Mouse (Mus musculus) liver, embryonic 15.5 days (tissue): ENCODE measurements around the gene Rnaseh2c. TPM values are rescaled to one million over a fixed set of nuclear protein-coding genes. Genes with fewer than 3 reads are reported as not detected.

Experiments used
- ATAC-seq: fragments of 200-750 bp; cut with Nextera tagmentation; 2 replicates; pipeline ENCODE4 v1.8.0; 2017; ENCODE audit warnings: moderate number of reproducible peaks, mild to moderate bottlenecking, moderate library complexity; ENCODE audit not compliant: insufficient read depth
- H3K27ac ChIP-seq: fragments of 300-500 bp; sonication (generic); replicated peaks from 2 replicates; pipeline ENCODE4 v1.5.1; 2015; ENCODE audit warnings: mild to moderate bottlenecking, inconsistent platforms
- H3K27me3 ChIP-seq: fragments of 300-500 bp; sonication (generic); 2 replicates; pipeline ENCODE4 v1.6.1; 2015; ENCODE audit warnings: mild to moderate bottlenecking, inconsistent platforms
- H3K36me3 ChIP-seq: fragments of 300-500 bp; sonication (generic); replicated peaks from 2 replicates; pipeline ENCODE4 v1.6.1; 2015; ENCODE audit warnings: moderate library complexity, mild to moderate bottlenecking, inconsistent platforms
- H3K4me1 ChIP-seq: fragments of 300-500 bp; sonication (generic); replicated peaks from 2 replicates; pipeline ENCODE4 v1.6.1; 2015; ENCODE audit warnings: inconsistent platforms
- H3K4me2 ChIP-seq: fragments of 300-500 bp; sonication (generic); 2 replicates; pipeline ENCODE4 v1.6.1; 2015; ENCODE audit warnings: moderate library complexity, mild to moderate bottlenecking, inconsistent platforms
- H3K4me3 ChIP-seq: fragments of 300-500 bp; sonication (generic); replicated peaks from 2 replicates; pipeline ENCODE4 v1.5.1; 2015; ENCODE audit warnings: mild to moderate bottlenecking, inconsistent platforms
- H3K9ac ChIP-seq: fragments of 300-500 bp; sonication (generic); 2 replicates; pipeline ENCODE4 v1.6.1; 2015; ENCODE audit warnings: moderate library complexity, mild to moderate bottlenecking, inconsistent platforms
- H3K9me3 ChIP-seq: fragments of 300-500 bp; sonication (generic); replicated peaks from 2 replicates; pipeline ENCODE4 v1.6.1; 2016; ENCODE audit warnings: inconsistent platforms
- WGBS: fragments of 180-500 bp; shearing (Covaris S2); methylation state at CpG from one replicate; pipeline ENCODE4 v1.1.7; 2015; ENCODE audit warnings: mixed read lengths; ENCODE audit not compliant: insufficient replicate concordance; 5-methylcytosine and 5-hydroxymethylcytosine counted together
- polyA plus RNA-seq: library from polyadenylated mRNA; unstranded; fragments of >200 nt; fragmentation: Nextera tagmentation; extraction: Ambion mirVana; gene quantifications from 2 replicates; pipeline ENCODE4 v1.2.1, GENCODE M21; 2015

Gene Rnaseh2c
- polyA plus RNA-seq, 1 experiment from 2014 or later, result 122 TPM

DNA sequence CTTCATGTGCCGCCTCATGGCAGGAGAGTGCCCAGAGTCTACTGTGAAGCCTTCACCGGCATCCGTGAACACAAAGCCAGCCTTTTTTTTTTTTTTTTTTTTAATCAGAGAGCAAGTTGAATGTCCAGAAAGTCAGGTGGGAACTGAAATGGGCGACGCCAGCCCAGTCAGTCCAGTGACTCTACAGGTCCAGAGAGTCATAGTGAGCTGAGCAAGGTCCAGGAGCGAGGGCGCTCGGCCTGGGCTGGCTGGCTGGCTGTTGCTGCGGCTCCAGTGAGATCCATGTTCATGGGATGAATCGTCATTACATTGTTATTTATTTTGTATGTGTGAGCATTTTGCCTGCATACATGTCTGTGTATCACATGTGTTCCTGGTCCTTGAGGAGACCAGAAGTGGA is 38.9 kb upstream of the Rnaseh2c start:
- WGBS, result 78% methylated on average over 10 of the region's 10 CpGs
- H3K9ac ChIP-seq, result no peak overlapping the region
- no peak overlapping the region for H3K4me2 ChIP-seq
- no peaks in the 10 kb centered on the region for H3K9me3 ChIP-seq
- H3K4me1 ChIP-seq, result peaks cover 29% of the 10 kb centered on the region
- peaks cover 93% of the 10 kb centered on the region for H3K27me3 ChIP-seq
- no peak for ATAC-seq
- no peak overlapping the region for H3K4me3 ChIP-seq
- no peak overlapping the region for H3K27ac ChIP-seq
- no peaks in the 10 kb centered on the region for H3K36me3 ChIP-seq

DNA sequence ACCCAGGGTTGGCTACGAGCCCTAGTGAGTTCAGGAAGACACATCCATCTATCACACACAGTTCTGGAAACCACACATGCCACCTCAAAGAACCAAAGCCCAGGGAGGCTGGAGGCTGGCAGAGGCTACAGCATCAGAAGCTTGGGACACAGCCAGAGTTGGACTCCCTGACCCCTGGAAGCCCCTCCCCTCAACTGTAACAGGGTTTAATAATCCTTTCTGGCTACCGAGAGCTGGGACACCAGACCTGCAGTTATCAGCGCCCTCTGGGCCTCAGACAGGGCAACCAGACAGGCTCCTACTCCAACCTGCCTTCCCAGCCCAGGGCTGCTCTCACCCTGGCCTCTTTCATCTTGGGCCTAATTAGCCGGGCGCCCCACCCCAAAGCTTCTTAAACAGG is 35.4 kb upstream of the Rnaseh2c start:
- H3K4me3 ChIP-seq, result no peak overlapping the region
- H3K36me3 ChIP-seq, result peaks cover 13% of the 10 kb centered on the region
- H3K9me3 ChIP-seq, result no peaks in the 10 kb centered on the region
- peak overlapping the region; percentile 98; the same call in 1 of the 2 replicates for H3K4me2 ChIP-seq
- 57% methylated on average over 5 of the region's 5 CpGs for WGBS
- no peak overlapping the region for H3K27ac ChIP-seq
- peaks cover 36% of the 10 kb centered on the region for H3K4me1 ChIP-seq
- H3K9ac ChIP-seq, result no peak overlapping the region
- no peak for ATAC-seq
- H3K27me3 ChIP-seq, result peaks cover 58% of the 10 kb centered on the region

DNA sequence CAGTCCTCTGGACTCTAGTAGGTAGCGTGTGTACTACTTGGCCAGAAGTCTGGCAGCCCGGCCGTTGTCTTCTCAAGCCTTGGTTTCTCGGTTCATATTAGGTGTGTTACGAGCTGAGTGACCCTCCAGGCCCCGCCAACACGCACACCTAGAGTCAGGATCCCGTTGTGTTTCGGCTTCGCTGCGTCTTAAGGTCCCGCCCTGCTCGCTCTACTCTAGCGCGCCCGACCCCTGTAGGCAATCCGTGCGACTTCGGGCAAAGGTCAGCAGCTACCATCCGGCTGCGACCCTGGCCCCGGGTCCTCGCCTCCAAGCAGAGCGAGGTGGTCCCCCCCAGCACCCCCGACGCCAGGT is 34.5 kb upstream of the Rnaseh2c start:
- Histone ChIP-seq H3K27ac (peak overlapping the region; percentile 93), H3K27me3 (peaks cover 49% of the 10 kb centered on the region)
- peak; percentile 23 for ATAC-seq

DNA sequence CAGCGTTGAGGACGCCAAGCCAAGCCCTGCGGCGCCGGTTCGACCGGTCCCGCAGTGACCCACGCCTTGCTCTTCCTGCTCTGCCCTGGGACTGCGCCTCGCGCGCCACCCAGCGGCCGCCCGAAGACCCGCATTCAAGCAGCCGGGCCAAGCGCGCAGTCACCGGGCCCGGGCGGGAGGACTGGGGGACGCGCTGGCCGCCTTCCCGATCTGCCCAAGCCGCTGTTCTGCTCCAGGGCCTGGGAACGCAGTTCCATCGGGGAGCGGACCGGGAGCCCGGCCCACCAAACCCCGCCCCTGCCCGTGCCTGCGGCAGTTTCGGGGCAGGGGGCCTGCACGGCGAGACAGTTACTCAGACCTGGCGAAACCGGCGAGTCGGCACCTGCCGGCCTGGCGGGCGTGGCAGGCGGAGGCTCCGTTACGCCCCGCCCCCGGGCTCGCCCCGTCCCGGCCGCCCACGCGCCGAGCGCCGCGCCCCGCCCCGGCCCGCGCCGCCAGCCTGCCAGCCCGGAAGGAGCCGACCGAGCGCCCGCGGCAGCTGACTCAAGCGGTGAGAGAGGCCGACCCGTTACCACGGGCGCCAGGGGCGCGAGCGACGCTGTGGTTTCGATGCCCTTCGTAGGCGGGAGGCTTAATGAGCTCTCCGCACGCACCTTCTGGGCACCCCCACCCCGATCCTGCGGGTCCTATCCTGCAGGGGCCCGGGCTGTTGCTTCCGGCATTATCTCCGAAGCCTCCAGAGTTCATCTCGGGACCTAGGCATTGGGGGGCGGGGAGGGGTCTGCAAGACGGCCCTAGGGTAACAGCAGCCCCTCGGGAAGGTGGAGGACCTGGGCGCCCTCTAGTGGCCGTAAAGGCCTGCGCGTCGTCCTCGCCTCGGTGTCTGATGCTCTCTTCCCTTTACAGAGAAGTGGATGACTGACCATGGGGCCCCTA is 33.9 kb upstream of the Rnaseh2c start, which contains the start of gene Ap5b1:
Gene Ap5b1 (plus strand): TSS at position 492 of the 936 bp plus-strand sequence.
- peak; percentile 86 for ATAC-seq

More for the DNA sequence above, 34.5 kb upstream of the Rnaseh2c start:
- WGBS, result 2% methylated on average over 26 of the region's 26 CpGs
- no peaks in the 10 kb centered on the region for H3K9me3 ChIP-seq
- H3K9ac ChIP-seq, result peak overlapping the region; percentile 81
- H3K36me3 ChIP-seq, result peaks cover 13% of the 10 kb centered on the region
- peak overlapping the region; percentile 81 for H3K4me3 ChIP-seq
- peak overlapping the region; percentile 98 for H3K4me2 ChIP-seq
- H3K4me1 ChIP-seq, result peaks cover 36% of the 10 kb centered on the region

DNA sequence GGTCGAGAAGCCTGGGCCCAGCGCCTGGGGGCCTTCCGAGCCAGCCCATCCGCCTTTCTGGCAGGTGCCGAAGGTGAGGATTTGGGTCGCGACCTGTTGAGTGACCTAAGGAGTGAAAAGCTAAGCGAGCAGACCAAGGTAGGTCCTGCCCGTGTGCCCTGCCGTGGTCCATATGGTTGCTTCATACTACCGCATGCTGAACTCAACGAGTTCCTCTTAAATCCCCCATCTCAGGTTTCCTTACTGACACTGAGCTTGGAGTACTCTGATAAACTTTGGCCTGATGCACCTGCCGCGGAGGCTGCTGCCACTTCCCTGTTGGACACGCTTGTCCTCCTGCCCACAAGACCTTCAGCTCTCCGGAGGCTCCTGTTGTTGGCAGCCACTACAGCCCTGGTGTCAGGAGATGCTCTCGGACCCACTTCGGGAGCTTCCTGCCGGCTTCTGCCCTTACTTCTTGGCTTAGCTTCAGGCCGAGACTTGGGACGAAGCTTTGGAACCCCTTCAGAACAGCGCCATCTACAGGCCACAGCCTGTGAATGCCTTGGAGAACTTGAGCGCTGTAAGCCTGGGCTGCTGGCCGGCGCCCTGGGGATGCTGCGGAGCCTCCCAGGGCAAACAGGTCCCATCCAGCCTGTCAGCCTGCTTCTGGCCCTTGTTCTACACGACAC is 33.1 kb upstream of the Rnaseh2c start:
- peaks cover 35% of the 10 kb centered on the region for H3K27me3 ChIP-seq
- peak overlapping the region; percentile 81 for H3K4me3 ChIP-seq
- peak; percentile 12 for ATAC-seq
- peaks cover 13% of the 10 kb centered on the region for H3K36me3 ChIP-seq
- H3K9me3 ChIP-seq, result no peaks in the 10 kb centered on the region
- peak overlapping the region; percentile 81 for H3K9ac ChIP-seq
- H3K4me1 ChIP-seq, result peaks cover 43% of the 10 kb centered on the region
- 3% methylated on average over 27 of the region's 27 CpGs for WGBS
- H3K27ac ChIP-seq, result peak overlapping the region; percentile 93
- H3K4me2 ChIP-seq, result peak overlapping the region; percentile 98

More for the DNA sequence above, 33.9 kb upstream of the Rnaseh2c start, which contains the start of gene Ap5b1:
- Histone ChIP-seq H3K4me3 (peak within 1 kb of the TSS; percentile 81), H3K4me2 (peak within 1 kb of the TSS; percentile 98), H3K9me3 (no peaks in the 10 kb centered on the region), H3K27me3 (peaks cover 43% of the 10 kb centered on the region), H3K27ac (peak within 1 kb of the TSS; percentile 93), H3K9ac (peak within 1 kb of the TSS; percentile 81), H3K36me3 (peaks cover 13% of the 10 kb centered on the region), H3K4me1 (peaks cover 42% of the 10 kb centered on the region)
- WGBS, result under 1% methylated on average over 100 of the region's 102 CpGs

DNA sequence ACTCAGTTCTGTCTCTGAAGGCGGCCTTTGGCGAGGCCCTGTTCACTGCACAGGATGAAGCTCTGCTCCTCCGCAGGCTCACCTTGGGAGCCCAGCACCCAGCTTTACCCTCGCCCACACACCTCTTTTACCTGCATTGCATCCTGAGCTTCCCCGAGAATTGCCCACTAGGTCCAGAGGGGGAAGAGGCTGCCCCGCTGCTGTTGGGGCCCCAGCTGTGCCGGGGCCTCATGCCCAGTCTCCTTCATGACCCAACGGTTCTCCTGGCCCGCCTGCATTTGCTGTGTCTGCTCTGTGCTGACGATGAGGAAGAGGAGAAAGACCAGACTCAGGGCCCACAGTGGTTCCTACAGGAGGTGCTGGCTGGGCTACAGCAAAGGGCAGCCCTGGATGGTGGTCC is 32.2 kb upstream of the Rnaseh2c start:
- peak overlapping the region; percentile 81 for H3K4me3 ChIP-seq
- WGBS, result 74% methylated on average over 10 of the region's 10 CpGs
- no peak overlapping the region for H3K9ac ChIP-seq
- peaks cover 43% of the 10 kb centered on the region for H3K4me1 ChIP-seq
- H3K4me2 ChIP-seq, result peak overlapping the region; percentile 98
- H3K9me3 ChIP-seq, result no peaks in the 10 kb centered on the region
- peaks cover 13% of the 10 kb centered on the region for H3K36me3 ChIP-seq
- 0 out of 2 replicates have a peak overlapping the region, but pooled peaks have one; percentile 93 for H3K27ac ChIP-seq
- ATAC-seq, result no peak
- H3K27me3 ChIP-seq, result peaks cover 26% of the 10 kb centered on the region

DNA sequence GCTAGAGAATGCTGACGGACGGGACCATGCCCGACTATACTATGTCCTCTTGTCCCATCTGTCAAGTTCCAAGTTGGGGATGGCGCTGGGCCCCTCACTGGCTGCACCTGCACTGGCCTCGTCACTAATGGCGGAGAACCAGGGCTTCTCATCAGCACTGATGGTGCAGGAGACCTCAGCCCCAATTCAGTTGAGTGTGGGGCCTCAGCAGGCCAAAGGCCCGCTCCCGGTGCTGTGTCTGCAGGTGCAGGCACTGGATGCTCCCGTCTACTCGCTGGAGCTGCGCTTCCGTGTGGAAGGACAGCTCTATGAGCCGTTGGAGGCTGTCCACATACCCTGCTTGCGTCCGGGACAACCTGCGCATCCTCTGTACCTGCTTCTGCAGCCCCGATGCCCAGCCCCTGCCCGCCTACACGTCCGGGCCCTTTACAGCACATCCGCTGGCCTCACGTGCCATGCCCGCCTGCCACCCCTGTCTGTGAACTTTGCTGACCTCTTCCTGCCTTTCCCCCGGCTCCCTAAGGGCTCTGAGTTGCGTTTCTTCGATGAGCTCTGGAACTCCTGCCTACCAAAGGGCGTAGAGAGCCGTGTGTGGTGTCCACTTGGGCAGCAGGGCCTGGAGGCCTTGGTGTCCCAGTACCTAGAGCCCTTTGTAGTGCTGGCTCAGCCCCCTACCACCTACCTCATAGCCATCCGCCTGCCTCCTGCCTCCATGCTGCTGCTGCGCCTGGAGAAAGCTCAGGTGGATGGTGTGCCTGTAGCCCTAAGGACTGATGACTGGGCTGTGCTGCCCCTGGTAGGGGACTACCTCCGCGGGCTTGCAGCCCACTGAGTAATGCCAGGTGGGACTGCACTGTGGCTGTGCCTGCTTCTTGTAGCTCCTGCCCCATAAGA is 31.1 kb upstream of the Rnaseh2c start:
- Histone ChIP-seq H3K9me3 (no peaks in the 10 kb centered on the region), H3K4me3 (no peak overlapping the region; the same call in 1 of the 2 replicates), H3K27ac (peak overlapping the region; percentile 51; the same call in 1 of the 2 replicates), H3K4me1 (peaks cover 43% of the 10 kb centered on the region), H3K27me3 (peaks cover 15% of the 10 kb centered on the region), H3K9ac (no peak overlapping the region), H3K36me3 (peaks cover 13% of the 10 kb centered on the region), H3K4me2 (peak overlapping the region; percentile 98; the same call in 1 of the 2 replicates)
- WGBS, result 84% methylated on average over 32 of the region's 32 CpGs
- no peak for ATAC-seq

DNA sequence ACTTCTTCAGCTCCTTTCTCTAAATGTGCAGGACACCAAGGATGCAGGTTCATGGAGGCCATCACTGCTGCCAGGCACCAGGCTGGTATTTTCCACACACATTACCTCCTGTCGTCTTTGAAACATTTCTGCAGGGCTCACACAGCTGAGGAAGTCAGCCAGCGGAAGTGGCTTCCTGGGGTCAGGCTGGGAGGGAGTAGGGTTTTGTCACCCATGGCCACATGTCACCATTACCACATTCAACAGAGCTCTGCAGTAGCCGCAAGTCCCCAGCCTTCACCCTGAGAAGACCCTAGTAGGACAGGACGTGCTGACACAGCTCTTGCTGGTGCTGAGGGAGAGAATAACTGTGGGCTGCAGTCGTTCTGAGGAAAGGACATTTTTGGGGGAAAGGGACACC is 29.8 kb upstream of the Rnaseh2c start:
- no peak for ATAC-seq
- peak overlapping the region; percentile 73 for H3K27ac ChIP-seq

DNA sequence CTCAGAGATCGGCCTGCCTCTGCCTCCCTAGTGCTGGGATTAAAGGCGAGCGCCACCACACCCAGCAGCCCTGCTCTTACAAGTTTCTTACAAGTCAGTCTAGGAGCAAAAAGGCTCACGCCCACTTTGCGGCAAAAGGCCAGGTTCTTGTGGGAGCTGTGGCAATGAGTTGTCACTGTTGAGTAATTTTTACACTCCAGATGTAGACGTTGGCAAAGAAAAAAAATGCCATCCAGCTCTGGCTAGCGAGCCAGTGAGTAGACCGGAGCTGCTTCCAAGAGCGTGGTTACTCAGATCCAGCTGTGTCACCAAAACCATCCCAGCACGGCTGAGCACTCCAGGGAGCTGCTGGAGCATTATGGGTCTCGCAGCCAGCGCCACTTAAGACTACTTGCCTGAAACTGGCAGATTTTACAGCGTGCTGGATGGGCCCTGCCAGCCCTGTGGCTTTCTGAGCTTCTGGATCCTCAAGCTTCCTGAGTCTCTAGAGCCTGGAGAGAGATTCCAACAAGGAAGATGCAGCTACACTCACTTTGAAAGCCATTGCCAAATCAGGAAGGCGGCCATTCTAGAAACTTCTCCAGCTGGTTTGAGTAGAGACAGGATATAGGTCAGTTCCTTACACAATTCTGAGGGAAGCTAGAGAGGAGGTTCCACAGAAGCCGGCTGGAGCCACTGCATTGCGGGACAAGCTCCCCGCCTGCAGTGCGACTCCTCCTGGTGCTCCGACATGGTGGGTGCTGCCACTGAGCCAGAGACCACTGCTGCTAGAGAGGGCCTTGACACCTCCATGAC is 29.1 kb upstream of the Rnaseh2c start:
- H3K4me1 ChIP-seq, result peaks cover 30% of the 10 kb centered on the region
- H3K27ac ChIP-seq, result peak overlapping the region; percentile 73
- 71% methylated on average over 19 of the region's 19 CpGs for WGBS
- no peak for ATAC-seq
- peak overlapping the region; percentile 27 for H3K4me2 ChIP-seq
- no peak overlapping the region for H3K9ac ChIP-seq
- peaks cover 13% of the 10 kb centered on the region for H3K36me3 ChIP-seq
- no peaks in the 10 kb centered on the region for H3K27me3 ChIP-seq
- H3K4me3 ChIP-seq, result no peak overlapping the region
- no peaks in the 10 kb centered on the region for H3K9me3 ChIP-seq

More for the DNA sequence above, 29.8 kb upstream of the Rnaseh2c start:
- H3K4me1 ChIP-seq, result peaks cover 37% of the 10 kb centered on the region
- no peaks in the 10 kb centered on the region for H3K9me3 ChIP-seq
- H3K4me3 ChIP-seq, result no peak overlapping the region
- no peak overlapping the region for H3K9ac ChIP-seq
- peaks cover 2% of the 10 kb centered on the region for H3K27me3 ChIP-seq
- H3K36me3 ChIP-seq, result peaks cover 13% of the 10 kb centered on the region
- no peak overlapping the region for H3K4me2 ChIP-seq
- WGBS, result 34% methylated on average over 5 of the region's 5 CpGs

DNA sequence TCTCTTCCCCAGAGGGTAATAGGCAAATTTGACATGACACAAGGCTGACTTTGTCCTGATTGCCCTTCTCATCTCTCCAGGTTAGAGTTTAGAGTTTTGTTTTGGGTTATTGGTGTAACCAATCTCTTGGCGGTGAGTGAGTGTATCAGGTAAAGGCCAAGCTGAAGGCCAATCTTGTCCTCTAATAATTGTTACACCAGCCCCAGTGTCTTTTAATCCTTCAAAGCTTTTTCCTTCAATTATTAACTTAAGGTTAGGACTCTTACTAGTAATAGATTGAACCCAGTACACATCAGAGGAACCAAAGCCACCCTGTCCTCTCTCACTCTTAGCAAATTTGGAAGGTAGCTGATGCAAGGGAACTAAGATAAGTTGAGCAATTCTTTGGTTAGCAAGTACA is 26.3 kb upstream of the Rnaseh2c start:
- Histone ChIP-seq H3K9ac (no peak overlapping the region), H3K36me3 (peaks cover 2% of the 10 kb centered on the region; the same call in 1 of the 2 replicates), H3K4me1 (peaks cover 14% of the 10 kb centered on the region; the same call in 1 of the 2 replicates), H3K27ac (no peak overlapping the region), H3K4me2 (no peak overlapping the region), H3K27me3 (peaks cover 5% of the 10 kb centered on the region; the same call in 1 of the 2 replicates), H3K9me3 (no peaks in the 10 kb centered on the region), H3K4me3 (no peak overlapping the region)
- ATAC-seq, result no peak
- WGBS, result 80% methylated on average over 1 of the region's 1 CpGs
